Mouse (Mus musculus): ENCODE data around the gene Gas2l1. TPM values are rescaled to one million over a fixed set of nuclear protein-coding genes. Genes with fewer than 3 reads are reported as not detected.

Gas2l1 gene
- 11.0 and 14.1 TPM in 2 replicates for polyA plus RNA-seq (2015; fragmentation: Nextera tagmentation; extraction: Ambion mirVana)

- H3K9me3 ChIP-seq (replicated peaks; ENCODE audit: control insufficient read depth, low read length): no peaks in the 10 kb centered on the region
- H3K27me3 ChIP-seq (ENCODE audit: control insufficient read depth, insufficient read depth, low read length): peaks cover 12% of the 10 kb centered on the region
- peak; percentile 86 for ATAC-seq (ENCODE audit: insufficient read depth, low FRiP score)
- WGBS: under 1% methylated on average over 49 of the region's 50 CpGs
- peaks cover 13% of the 10 kb centered on the region for H3K36me3 ChIP-seq (ENCODE audit: control insufficient read depth, insufficient read depth, low read length)
- peaks cover 33% of the 10 kb centered on the region for H3K4me1 ChIP-seq (ENCODE audit: control insufficient read depth, insufficient read depth, low read length)
- peak within 1 kb of the TSS; percentile 86 for H3K9ac ChIP-seq (ENCODE audit: low read length)
- H3K4me2 ChIP-seq (ENCODE audit: low read depth, low read length): peak within 1 kb of the TSS; percentile 99
- H3K27ac ChIP-seq (ENCODE audit: low read length): peak within 1 kb of the TSS; percentile 67
- peak within 1 kb of the TSS; percentile 78 for H3K4me3 ChIP-seq (replicated peaks; ENCODE audit: low read length)
These were observed at the start of gene Gas2l1 for GRCm38 (mm10) chr11:5065056-5065821. Gas2l1 (minus strand) TSS chr11:5065327.

GRCm38 (mm10) chr11:5113645-5114044 lies 48.5 kb upstream of the Gas2l1 start:
- no peaks in the 10 kb centered on the region for H3K9me3 ChIP-seq (replicated peaks; ENCODE audit: control insufficient read depth, low read length)
- no peak overlapping the region for H3K4me3 ChIP-seq (replicated peaks; ENCODE audit: low read length)
- ATAC-seq (ENCODE audit: insufficient read depth, low FRiP score): no peak
- H3K9ac ChIP-seq (ENCODE audit: low read length): no peak overlapping the region
- no peaks in the 10 kb centered on the region for H3K27me3 ChIP-seq (ENCODE audit: control insufficient read depth, insufficient read depth, low read length)
- no peak overlapping the region for H3K4me2 ChIP-seq (ENCODE audit: low read depth, low read length)
- no peaks in the 10 kb centered on the region for H3K36me3 ChIP-seq (ENCODE audit: control insufficient read depth, insufficient read depth, low read length)
- H3K27ac ChIP-seq (ENCODE audit: low read length): no peak overlapping the region
- WGBS: 79% methylated on average over 7 of the region's 7 CpGs
- no peaks in the 10 kb centered on the region for H3K4me1 ChIP-seq (ENCODE audit: control insufficient read depth, insufficient read depth, low read length)

- no peaks in the 10 kb centered on the region for H3K27me3 ChIP-seq (ENCODE audit: control insufficient read depth, insufficient read depth, low read length)
- no peaks in the 10 kb centered on the region for H3K9me3 ChIP-seq (replicated peaks; ENCODE audit: control insufficient read depth, low read length)
- H3K36me3 ChIP-seq (ENCODE audit: control insufficient read depth, insufficient read depth, low read length): no peaks in the 10 kb centered on the region
- 64% methylated on average over 8 of the region's 8 CpGs for WGBS
- H3K4me3 ChIP-seq (replicated peaks; ENCODE audit: low read length): no peak overlapping the region
- H3K27ac ChIP-seq (ENCODE audit: low read length): no peak overlapping the region
- H3K4me1 ChIP-seq (ENCODE audit: control insufficient read depth, insufficient read depth, low read length): no peaks in the 10 kb centered on the region
- no peak overlapping the region for H3K9ac ChIP-seq (ENCODE audit: low read length)
- no peak overlapping the region for H3K4me2 ChIP-seq (ENCODE audit: low read depth, low read length)
- ATAC-seq (ENCODE audit: insufficient read depth, low FRiP score): no peak
These were observed 44.3 kb upstream of the Gas2l1 start for GRCm38 (mm10) chr11:5109441-5109840.

DNA sequence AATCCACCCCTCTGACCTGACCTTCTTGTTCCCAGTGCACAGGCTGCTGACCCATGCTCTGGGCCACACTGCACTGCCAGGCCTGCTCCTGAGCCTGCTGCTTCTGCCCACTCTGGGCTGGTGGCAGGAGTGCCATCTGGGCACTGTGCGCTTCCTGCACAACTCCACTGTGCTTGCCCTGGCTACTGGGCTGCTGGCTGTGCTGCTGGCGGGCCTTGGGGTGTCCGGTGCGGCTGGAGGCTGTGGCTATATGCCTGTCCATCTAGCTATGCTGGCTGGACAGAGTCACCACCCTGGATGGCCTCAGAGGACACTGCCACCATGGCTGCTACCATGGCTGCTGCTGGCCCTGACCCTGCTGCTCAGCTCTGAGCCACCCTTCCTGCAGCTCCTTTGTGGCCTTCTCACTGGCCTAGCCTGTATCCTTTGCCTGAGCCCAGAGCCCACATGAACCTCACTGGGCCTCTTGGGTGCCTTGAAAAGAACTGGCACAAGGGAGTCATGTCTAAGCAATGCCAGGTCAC lies 38.9 kb upstream of the Gas2l1 start:
- H3K4me3 ChIP-seq (replicated peaks; ENCODE audit: low read length): no peak overlapping the region
- no peak for ATAC-seq (ENCODE audit: insufficient read depth, low FRiP score)
- H3K27ac ChIP-seq (ENCODE audit: low read length): no peak overlapping the region
- no peaks in the 10 kb centered on the region for H3K36me3 ChIP-seq (ENCODE audit: control insufficient read depth, insufficient read depth, low read length)
- no peak overlapping the region for H3K9ac ChIP-seq (ENCODE audit: low read length)
- no peaks in the 10 kb centered on the region for H3K9me3 ChIP-seq (replicated peaks; ENCODE audit: control insufficient read depth, low read length)
- WGBS: 99% methylated on average over 4 of the region's 4 CpGs
- H3K4me1 ChIP-seq (ENCODE audit: control insufficient read depth, insufficient read depth, low read length): peaks cover 15% of the 10 kb centered on the region; the same call in 1 of the 2 replicates
- no peak overlapping the region for H3K4me2 ChIP-seq (ENCODE audit: low read depth, low read length)
- H3K27me3 ChIP-seq (ENCODE audit: control insufficient read depth, insufficient read depth, low read length): no peaks in the 10 kb centered on the region

- H3K9me3 ChIP-seq (replicated peaks; ENCODE audit: control insufficient read depth, low read length): no peaks in the 10 kb centered on the region
- H3K9ac ChIP-seq (ENCODE audit: low read length): no peak overlapping the region
- H3K4me1 ChIP-seq (ENCODE audit: control insufficient read depth, insufficient read depth, low read length): peaks cover 17% of the 10 kb centered on the region; the same call in 1 of the 2 replicates
- ATAC-seq (ENCODE audit: insufficient read depth, low FRiP score): no peak
- no peak overlapping the region for H3K27ac ChIP-seq (ENCODE audit: low read length)
- no peaks in the 10 kb centered on the region for H3K36me3 ChIP-seq (ENCODE audit: control insufficient read depth, insufficient read depth, low read length)
- no peak overlapping the region for H3K4me3 ChIP-seq (replicated peaks; ENCODE audit: low read length)
- no peaks in the 10 kb centered on the region for H3K27me3 ChIP-seq (ENCODE audit: control insufficient read depth, insufficient read depth, low read length)
- H3K4me2 ChIP-seq (ENCODE audit: low read depth, low read length): no peak overlapping the region
- 86% methylated on average over 7 of the region's 7 CpGs for WGBS
These were observed 37.3 kb upstream of the Gas2l1 start for GRCm38 (mm10) chr11:5102384-5102783.

- no peak for ATAC-seq (ENCODE audit: insufficient read depth, low FRiP score)
- Histone ChIP-seq H3K36me3 (ENCODE audit: control insufficient read depth, insufficient read depth, low read length) (no peaks in the 10 kb centered on the region), H3K9me3 (replicated peaks; ENCODE audit: control insufficient read depth, low read length) (no peaks in the 10 kb centered on the region), H3K4me2 (ENCODE audit: low read depth, low read length) (no peak overlapping the region), H3K4me3 (replicated peaks; ENCODE audit: low read length) (no peak overlapping the region), H3K4me1 (ENCODE audit: control insufficient read depth, insufficient read depth, low read length) (peaks cover 25% of the 10 kb centered on the region), H3K27me3 (ENCODE audit: control insufficient read depth, insufficient read depth, low read length) (no peaks in the 10 kb centered on the region), H3K9ac (ENCODE audit: low read length) (0 out of 2 replicates have a peak overlapping the region, but pooled peaks have one; percentile 100), H3K27ac (ENCODE audit: low read length) (no peak overlapping the region)
- 78% methylated on average over 6 of the region's 6 CpGs for whole genome bisulfite sequencing
These were observed 36.5 kb upstream of the Gas2l1 start for GRCm38 (mm10) chr11:5101641-5102040.

DNA sequence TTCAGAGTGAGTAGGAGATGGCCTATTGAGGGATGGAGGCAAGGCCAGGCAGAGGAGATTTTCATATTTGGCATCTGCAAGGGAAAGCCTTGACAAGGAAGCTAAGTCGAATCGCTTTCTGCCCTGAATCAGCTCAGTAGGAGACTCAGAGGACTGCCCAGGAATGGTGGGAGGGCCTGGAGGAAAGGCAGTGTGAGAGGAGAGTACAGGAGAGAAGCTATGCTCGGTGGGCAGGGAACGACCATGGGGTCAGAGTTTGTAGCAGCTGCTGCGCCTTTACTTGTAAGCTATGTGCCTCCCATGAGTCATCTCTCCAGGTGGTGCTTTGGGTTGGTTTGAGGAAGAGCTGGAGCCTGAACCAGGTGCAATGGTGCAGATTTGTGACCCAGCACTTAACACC lies 35.7 kb upstream of the Gas2l1 start:
- peak overlapping the region; percentile 98; the same call in 1 of the 2 replicates for H3K27ac ChIP-seq (ENCODE audit: low read length)
- 43% methylated on average over 5 of the region's 5 CpGs for WGBS
- no peak for ATAC-seq (ENCODE audit: insufficient read depth, low FRiP score)
- H3K9me3 ChIP-seq (replicated peaks; ENCODE audit: control insufficient read depth, low read length): no peaks in the 10 kb centered on the region
- H3K9ac ChIP-seq (ENCODE audit: low read length): peak overlapping the region; percentile 100; the same call in 1 of the 2 replicates
- H3K36me3 ChIP-seq (ENCODE audit: control insufficient read depth, insufficient read depth, low read length): no peaks in the 10 kb centered on the region
- no peaks in the 10 kb centered on the region for H3K27me3 ChIP-seq (ENCODE audit: control insufficient read depth, insufficient read depth, low read length)
- H3K4me2 ChIP-seq (ENCODE audit: low read depth, low read length): peak overlapping the region; percentile 88
- H3K4me1 ChIP-seq (ENCODE audit: control insufficient read depth, insufficient read depth, low read length): peaks cover 31% of the 10 kb centered on the region
- H3K4me3 ChIP-seq (replicated peaks; ENCODE audit: low read length): peak overlapping the region; percentile 97

- Histone ChIP-seq H3K36me3 (ENCODE audit: control insufficient read depth, insufficient read depth, low read length) (no peaks in the 10 kb centered on the region), H3K9ac (ENCODE audit: low read length) (peak overlapping the region; percentile 100), H3K4me2 (ENCODE audit: low read depth, low read length) (peak overlapping the region; percentile 88), H3K9me3 (replicated peaks; ENCODE audit: control insufficient read depth, low read length) (no peaks in the 10 kb centered on the region), H3K4me1 (ENCODE audit: control insufficient read depth, insufficient read depth, low read length) (peaks cover 32% of the 10 kb centered on the region), H3K27me3 (ENCODE audit: control insufficient read depth, insufficient read depth, low read length) (no peaks in the 10 kb centered on the region), H3K4me3 (replicated peaks; ENCODE audit: low read length) (peak overlapping the region; percentile 97), H3K27ac (ENCODE audit: low read length) (peak overlapping the region; percentile 98)
- WGBS: under 1% methylated on average over 7 of the region's 7 CpGs
- ATAC-seq (ENCODE audit: insufficient read depth, low FRiP score): no peak
These were observed 35.2 kb upstream of the Gas2l1 start for GRCm38 (mm10) chr11:5100283-5100682.

DNA sequence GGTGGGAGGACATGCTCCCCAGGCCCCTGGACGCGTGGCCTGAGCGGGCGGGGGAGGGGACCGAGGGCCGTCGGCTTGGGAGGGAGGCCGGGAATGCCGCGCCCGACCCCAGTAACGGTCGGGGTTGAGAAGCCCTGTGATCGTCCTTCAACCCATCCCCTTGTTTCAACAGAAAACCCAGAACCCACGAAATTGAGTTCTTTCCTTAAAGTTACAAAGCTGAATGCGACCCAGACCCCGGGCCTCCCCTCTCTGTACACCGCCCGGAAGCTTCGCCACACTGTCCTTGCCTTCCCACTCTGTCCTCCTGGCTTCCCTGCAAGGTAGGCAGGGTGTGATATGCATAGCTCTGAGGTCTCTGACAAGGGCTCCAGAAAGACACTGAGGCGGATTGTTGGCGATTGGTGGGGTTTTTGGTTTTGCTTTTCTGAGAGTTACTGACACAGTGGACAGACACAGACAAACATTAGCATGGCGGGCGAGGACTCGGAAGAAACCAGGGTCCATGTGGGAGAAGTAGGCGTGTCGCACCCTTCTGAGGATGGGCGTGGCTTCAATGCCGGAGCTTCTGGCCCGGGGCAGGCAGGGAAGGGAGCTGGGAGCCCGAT lies 34.6 kb upstream of the Gas2l1 start:
- WGBS: under 1% methylated on average over 31 of the region's 31 CpGs
- Histone ChIP-seq H3K4me3 (replicated peaks; ENCODE audit: low read length) (peak overlapping the region; percentile 97), H3K27ac (ENCODE audit: low read length) (peak overlapping the region; percentile 98), H3K9ac (ENCODE audit: low read length) (peak overlapping the region; percentile 100), H3K9me3 (replicated peaks; ENCODE audit: control insufficient read depth, low read length) (no peaks in the 10 kb centered on the region), H3K4me1 (ENCODE audit: control insufficient read depth, insufficient read depth, low read length) (peaks cover 32% of the 10 kb centered on the region), H3K27me3 (ENCODE audit: control insufficient read depth, insufficient read depth, low read length) (no peaks in the 10 kb centered on the region), H3K4me2 (ENCODE audit: low read depth, low read length) (peak overlapping the region; percentile 88), H3K36me3 (ENCODE audit: control insufficient read depth, insufficient read depth, low read length) (no peaks in the 10 kb centered on the region)
- peak; percentile 78 for ATAC-seq (ENCODE audit: insufficient read depth, low FRiP score)

Measured in stomach, embryonic 16.5 days (tissue).